Mouse (Mus musculus) frontal cortex, postnatal 10 days (tissue): ENCODE measurements around the gene Slc25a12.
A peak's percentile ranks its signal among the peaks of the same experiment; 100 is the strongest.

ENCODE experiments used
- DNase-seq, 2 experiments: peaks; one replicate each; pipeline ENCODE4 v3.0.0; 2022; ENCODE audit warnings: low spot score in 2 of 2, mixed read lengths in 1 of 2

Slc25a12 gene

GRCm38 (mm10) chr2:71250841-71251240 lies 116.7 kb downstream of the Slc25a12 start:
- no peak for DNase-seq

- DNase-seq: no peak
These were observed 119.5 kb downstream of the Slc25a12 start for GRCm38 (mm10) chr2:71248071-71248470.

DNA sequence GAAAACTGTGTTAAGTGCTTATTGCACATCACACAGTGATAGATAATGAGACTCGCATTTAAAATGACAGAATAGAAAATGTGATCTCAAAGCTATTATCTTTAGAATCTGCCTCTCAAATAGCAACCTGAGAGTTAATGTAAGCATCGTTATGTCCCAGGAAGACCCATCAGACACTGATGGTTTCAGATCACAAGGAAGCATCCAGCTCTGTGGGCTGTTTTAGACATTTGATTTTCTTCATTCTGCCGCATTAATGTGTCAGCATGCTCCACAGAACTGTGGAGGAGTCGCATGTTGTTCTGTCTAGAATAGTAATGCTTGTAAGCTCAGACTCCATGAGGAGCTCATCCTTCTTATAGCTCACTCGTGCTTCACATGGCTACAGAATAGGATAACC lies 121.5 kb downstream of the Slc25a12 start:
- no peak for DNase-seq

GRCm38 (mm10) chr2:71245416-71245815 lies 122.1 kb downstream of the Slc25a12 start:
- DNase-seq: peak; percentile 31 to 43

GRCm38 (mm10) chr2:71244807-71245206 lies 122.7 kb downstream of the Slc25a12 start:
- DNase-seq: no peak

- no peak for DNase-seq
These were observed 124.4 kb downstream of the Slc25a12 start for GRCm38 (mm10) chr2:71243058-71243672.

- no peak for DNase-seq
These were observed 125.4 kb downstream of the Slc25a12 start for GRCm38 (mm10) chr2:71242180-71242579.

DNA sequence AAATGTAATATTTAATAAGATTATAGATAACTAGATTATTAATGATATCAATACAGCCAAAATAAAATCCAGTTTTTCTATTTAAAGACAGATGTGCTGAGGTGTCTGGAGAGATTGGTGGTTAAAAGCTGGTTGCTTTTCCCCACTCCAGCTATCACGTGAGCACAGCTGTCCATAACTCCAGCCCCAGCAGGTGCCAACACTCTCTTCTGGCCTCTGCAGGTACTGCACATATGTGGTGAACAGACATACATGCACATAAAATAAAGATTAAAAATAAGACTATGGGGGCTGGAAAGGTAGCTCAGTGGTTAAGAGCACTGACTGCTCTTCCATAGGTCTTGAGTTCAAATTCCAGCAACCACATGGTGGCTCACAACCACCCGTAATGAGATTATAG lies 126.0 kb downstream of the Slc25a12 start:
- DNase-seq: no peak

DNA sequence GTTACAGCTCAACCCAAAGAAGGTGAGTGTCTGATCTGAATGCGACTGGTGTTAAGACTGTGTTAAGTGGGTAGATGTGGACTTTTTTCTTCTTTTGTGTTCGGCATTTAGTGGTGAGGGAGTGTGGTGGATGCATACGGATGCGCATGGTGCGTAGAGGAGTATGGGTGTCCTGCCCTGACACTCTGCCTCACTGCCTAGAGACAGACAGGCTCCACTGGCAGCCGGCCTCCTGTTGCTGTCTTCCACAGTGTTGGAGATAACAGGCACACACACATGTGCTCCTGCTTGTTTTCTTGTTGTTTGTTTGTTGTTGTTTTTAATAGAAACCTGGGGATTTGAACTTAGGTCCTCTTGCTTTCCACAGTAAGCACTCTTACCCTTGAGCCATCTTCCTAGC lies 131.5 kb downstream of the Slc25a12 start:
- no peak for DNase-seq

GRCm38 (mm10) chr2:71235420-71235819 lies 132.1 kb downstream of the Slc25a12 start:
- no peak for DNase-seq

DNA sequence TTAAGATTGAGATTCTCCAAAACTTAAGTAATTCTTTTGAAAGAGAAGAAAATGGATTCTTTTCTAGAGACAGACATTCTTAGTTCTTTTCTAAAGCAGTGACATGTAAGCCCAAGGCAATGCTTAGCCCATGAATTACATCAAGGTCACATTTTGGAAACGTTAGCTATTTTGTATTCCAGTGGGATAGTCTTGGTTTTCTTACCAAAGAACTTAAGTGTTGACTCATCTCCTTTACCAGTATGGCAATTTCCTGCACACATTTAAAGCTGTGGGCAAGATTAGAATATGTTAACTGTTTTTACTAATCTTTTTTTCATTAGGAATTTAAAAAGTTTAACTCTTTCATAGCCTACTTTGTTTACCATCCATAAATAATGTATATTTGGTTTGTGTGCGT lies 134.6 kb downstream of the Slc25a12 start:
- no peak for DNase-seq

DNA sequence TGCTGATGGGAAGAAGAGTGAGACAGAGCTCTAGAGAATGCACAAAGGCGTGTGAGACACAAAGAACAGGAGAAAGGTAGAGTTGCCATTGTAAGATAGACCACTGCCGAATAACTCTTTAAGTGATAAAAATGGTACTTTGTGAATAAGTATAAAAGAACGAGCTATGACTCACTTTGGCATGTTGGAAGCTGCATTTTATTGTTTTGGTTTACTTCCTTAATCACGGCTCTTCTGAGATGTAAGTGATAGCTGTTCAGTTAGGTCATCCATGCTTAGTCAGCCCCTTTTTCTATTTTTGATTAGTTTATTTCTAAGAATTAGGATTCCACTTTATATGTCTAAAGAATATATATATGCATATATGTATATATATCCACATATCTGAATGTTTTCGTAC lies 135.6 kb downstream of the Slc25a12 start:
- DNase-seq: no peak

GRCm38 (mm10) chr2:71229603-71230002 lies 137.9 kb downstream of the Slc25a12 start:
- DNase-seq: no peak

- no peak for DNase-seq
These were observed 140.2 kb downstream of the Slc25a12 start for GRCm38 (mm10) chr2:71227398-71227797.
